Mouse (Mus musculus) embryonic fibroblast, embryonic 13.5 days (primary cell): ENCODE results near the gene Hk2.

Experiments used
- CTCF ChIP-seq: IDR thresholded peaks from 2 replicates; pipeline ENCODE4 v1.5.1; 2011; ENCODE audit warnings: mild to moderate bottlenecking, control low read depth, low read length, moderate library complexity, borderline replicate concordance; ENCODE audit not compliant: insufficient read depth
- POLR2A ChIP-seq: IDR thresholded peaks from 2 replicates; pipeline ENCODE4 v1.6.1; 2011; ENCODE audit warnings: low read depth, mild to moderate bottlenecking, control low read depth, low read length, moderate library complexity

DNA sequence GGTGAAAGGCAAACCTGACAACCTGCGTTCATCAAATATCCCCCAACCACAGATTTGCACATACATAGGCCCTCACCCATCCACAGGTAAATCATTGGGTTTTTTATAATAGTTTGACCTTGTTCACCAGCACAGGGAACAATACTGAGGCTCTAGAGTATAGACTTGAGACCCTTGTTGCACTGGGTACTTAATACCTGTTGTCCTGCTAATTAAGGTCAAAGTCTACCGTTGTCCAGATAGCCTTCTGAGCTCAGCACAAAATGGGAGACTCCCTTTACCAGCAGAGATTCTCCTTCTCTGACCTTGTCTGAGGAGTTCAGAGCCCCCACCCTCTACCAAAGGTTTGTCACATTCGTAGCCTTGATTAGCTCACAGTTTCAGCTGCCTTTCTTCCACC is 70.5 kb downstream of the Hk2 start:
- TF ChIP-seq POLR2A = no peak
- no peak for TF ChIP-seq CTCF
